Mouse (Mus musculus) urinary bladder, postnatal 25 days (tissue): ENCODE measurements around the gene Cltc.

Experiments used
- DNase-seq: peaks from one replicate; pipeline ENCODE4 v3.0.0; 2022; ENCODE audit warnings: low spot score

Cltc gene

DNA sequence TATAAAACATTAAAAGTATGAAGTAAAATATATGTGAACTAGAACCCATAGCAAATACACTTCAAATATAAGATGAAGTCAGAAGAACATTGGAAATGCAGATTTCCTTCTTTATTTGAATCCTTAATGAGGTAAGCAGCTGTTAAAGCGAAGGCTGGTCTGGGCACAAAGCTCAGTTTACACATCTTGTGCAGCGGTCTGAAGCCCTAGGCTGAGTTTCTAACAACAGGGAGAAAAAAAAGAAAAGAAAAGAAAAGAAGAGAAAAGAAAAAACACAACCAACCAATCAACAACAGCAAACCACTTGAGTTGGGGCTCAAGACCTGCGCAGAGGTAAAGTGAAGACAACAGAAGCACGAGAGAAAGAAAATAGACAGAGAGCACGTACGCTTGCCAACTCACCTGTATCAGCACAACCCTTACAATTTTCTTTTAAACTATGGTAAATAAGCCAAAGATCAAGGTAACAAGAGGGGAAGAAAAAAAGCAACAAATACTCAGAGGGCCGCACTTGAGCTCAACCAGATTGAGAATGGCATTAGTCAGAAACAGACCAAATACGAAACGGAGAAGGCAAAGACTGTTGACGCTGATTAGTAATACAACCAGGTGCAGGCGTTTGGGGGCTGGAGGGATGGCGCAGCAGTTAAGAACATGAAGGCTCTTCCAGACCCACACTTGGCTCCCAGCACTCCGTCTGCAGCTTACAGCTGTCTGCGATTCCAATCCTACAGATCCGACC, 109.5 kb downstream of the Cltc start:
- DNase-seq, result no peak

DNA sequence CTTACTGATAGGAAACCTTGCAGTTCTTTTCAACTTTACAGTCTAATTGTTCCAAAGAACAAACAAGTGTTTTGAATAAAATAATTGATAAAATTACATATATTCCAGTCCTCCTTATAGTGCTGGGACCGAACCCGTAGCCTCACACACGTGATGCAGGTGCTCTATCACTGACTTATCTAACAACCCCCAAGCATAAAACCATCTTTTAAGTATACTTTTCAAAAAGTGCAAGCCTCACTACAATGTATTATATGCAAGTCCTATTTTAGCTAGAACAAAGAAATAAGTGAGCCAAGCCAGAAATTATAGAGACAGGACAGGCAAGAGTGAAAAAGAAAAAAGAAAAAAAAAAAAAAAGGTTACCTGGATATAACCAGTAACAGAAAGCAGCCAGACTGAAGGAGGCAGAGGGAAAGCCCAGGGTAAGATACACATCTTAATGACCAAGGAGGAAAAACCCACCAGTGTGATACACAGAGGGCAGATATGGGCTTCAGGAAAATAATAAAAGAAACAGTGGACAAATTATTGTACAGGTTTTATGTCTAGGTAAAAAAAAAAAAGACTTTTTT, 110.4 kb downstream of the Cltc start:
- DNase-seq, result no peak

DNA sequence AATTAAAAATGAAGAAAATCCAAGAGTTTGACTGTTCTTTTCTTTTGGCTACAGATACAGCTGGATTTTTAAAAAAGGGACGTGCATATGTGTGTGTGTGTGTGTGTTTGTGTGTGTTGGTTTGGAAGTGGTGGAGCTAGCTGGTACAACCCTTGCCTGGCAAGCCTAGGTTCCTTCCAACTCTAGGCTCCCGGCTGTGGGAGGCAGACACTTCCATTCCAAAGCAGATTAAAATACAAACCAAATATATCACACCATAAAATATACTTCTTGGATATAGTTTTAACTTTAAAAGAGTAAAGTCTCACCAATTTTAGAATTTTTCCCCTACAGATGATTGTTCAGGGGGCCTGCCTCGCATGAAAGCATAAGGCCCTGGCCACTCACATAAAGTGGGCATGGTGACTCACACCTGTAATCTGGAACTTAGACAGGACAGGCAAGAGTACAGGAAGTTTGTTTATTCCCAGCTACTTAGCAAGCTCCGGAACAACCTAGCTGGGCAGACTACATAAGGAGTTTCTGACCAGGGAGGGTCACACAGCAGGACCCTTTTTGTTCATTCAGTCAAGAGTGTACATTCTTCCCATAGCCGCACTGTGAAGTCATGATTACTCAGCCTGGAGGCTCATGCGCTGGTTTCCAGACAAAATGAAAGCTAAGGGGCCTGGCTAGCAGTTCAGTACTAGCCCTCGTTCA, 111.1 kb downstream of the Cltc start:
- DNase-seq, result no peak

DNA sequence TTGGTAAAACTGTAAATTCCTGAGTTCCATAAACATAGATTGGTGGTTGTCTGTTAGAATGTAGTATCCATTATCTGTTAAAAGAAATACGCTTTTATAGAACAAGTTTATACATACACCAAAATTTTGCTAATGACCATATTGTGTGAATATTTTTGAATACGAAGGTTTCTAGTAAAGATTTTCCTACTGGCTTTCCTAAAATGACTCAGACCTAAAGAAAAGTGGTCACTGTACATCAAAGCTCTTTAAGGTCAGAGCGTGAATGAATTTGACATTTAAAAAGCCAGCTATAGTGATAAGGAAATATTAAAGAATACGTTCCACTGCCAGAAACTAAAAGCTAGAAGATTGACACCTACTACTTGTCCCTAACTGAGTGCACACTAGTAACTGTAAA, 112.8 kb downstream of the Cltc start:
- no peak for DNase-seq
